Mouse (Mus musculus) 3T3-L1 (cell line): ENCODE data around the gene Gipc3.

ENCODE experiments used
- DNase-seq: peaks from one replicate; pipeline ENCODE4 v3.0.0-alpha.2; 2015; ENCODE audit warnings: low read depth, low spot score

The Gipc3 gene

GRCm38 (mm10) chr10:81367207-81367495 is 24.1 kb upstream of the Gipc3 start:
- DNase-seq, result no peak

DNA sequence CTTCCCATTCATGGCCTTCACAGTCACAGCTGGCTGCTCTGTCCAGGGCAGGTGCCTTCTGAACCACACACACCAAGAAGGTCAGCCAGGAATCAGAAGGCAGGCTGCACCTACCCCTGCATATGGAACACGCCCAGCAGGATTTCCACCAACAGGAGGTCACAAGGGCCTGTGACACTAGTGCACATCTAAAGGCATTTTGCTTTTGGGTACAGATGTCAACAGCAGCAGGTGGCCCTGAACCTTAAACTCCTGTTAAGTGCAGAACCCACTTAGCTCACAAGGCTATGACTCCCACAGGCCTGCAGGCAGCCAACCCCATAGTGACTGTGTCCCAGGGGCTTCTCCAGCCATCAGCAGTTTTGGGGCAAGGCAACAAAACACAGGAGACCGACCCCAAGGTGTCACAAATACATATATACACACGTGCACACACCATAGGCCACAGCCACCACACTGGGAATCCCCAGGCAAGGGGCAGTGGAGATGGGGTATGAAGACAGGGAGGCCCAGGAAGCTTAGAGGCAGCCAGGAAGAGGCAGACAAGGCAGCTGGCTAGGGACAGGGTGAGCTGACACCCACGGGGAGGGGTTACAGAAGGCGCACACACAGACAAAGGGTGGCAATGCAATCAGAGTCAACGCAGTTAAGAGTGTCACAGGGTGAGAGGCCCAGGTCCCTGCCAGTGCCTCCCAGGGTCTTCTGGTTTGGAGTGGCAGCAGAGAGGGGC is 23.6 kb upstream of the Gipc3 start:
- no peak for DNase-seq

GRCm38 (mm10) chr10:81365672-81366476 is 22.8 kb upstream of the Gipc3 start, which contains the start of gene 4930404N11Rik:
TSS of gene 4930404N11Rik (minus strand) at chr10:81365816.
- DNase-seq, result no peak

GRCm38 (mm10) chr10:81365073-81365472 is 22.0 kb upstream of the Gipc3 start:
- DNase-seq, result no peak

GRCm38 (mm10) chr10:81364666-81365065 is 21.6 kb upstream of the Gipc3 start:
- no peak for DNase-seq

GRCm38 (mm10) chr10:81363436-81364346 is 20.6 kb upstream of the Gipc3 start:
- no peak for DNase-seq

GRCm38 (mm10) chr10:81362336-81362949 is 19.4 kb upstream of the Gipc3 start:
- no peak for DNase-seq

DNA sequence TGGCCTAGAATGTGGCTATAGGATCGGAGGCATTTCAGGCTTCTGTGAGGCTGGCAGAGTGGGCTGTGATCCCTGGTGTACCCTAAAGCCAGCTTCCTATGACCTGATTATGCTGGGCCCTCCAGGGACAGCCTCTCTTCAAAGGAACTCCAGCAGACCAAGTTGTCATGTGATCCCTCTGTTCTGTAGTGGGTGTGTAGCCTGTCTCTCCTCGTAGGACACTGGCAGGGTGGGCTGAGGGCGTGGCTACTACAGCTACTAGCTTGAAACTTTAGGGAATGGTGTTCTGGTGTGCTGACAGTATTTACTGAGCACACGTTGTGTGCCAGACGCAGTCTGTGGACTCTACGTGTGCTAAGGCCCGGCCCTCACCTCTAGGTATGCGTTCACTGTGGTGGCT is 17.7 kb upstream of the Gipc3 start:
- no peak for DNase-seq

GRCm38 (mm10) chr10:81358841-81359240 is 15.8 kb upstream of the Gipc3 start:
- DNase-seq, result peak; percentile 34

DNA sequence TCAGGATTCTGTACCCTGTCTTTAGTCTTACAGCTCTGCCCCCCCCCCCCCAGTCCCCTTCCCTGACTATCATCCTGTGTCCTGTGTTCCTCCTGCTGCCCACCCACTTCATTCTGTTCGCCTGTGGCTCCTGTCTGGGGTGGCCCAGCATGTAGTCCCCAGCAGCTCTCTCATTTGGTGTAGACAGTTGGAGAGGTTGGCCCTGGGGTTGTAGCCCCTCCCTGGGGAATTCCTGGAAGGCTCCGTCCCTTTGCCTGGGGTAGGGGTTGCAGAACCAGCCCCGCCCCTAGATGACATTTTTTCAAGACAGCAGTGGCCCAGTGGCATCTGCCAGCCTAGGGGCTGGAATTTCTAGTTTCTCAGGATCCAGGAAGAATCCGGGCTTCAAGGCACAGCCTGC is 15.1 kb upstream of the Gipc3 start:
- DNase-seq, result no peak

DNA sequence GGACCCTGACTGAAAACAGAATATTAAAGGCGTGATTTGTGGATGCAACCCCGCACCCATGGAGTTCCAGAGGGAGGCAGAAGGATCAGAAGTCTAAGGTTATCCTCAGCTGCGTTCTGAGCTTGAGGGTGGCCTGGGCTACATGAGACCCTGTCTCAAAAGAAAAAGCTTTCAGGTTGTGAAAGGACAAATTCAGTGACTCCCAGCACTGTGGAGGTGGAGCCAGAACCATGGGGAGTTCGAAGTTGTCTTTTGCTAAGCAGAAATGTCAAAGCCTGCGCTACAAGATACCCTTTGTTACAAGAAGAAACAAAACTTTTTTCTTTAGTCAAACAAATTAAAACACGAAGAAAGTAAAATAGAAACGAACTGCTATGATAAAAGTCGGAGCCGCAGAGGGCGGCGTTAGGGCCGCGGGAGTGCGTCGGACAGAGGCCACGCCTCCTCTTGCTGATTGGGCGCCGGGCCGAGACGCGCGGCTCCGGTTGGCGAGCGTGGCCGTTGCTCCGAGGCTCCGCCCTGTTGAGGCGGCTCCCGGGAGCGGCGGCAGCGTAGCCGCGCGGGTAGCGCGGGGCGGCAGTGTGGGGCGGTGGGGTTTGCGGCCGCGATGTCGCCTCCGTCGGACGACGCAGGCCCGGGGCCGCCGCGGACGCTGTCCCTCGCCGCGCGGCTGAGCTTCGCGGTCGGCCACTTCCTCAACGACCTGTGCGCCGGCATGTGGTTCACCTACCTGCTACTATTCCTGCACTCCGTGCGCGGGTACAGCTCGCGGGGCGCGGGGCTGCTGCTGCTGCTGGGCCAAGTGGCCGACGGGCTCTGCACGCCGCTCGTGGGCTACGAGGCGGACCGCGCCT is 14.2 kb upstream of the Gipc3 start, which contains the start of gene Mfsd12:
Gene Mfsd12, plus strand, starts transcription at position 501 of the 854 bp plus-strand sequence.
- peak; percentile 77 for DNase-seq

DNA sequence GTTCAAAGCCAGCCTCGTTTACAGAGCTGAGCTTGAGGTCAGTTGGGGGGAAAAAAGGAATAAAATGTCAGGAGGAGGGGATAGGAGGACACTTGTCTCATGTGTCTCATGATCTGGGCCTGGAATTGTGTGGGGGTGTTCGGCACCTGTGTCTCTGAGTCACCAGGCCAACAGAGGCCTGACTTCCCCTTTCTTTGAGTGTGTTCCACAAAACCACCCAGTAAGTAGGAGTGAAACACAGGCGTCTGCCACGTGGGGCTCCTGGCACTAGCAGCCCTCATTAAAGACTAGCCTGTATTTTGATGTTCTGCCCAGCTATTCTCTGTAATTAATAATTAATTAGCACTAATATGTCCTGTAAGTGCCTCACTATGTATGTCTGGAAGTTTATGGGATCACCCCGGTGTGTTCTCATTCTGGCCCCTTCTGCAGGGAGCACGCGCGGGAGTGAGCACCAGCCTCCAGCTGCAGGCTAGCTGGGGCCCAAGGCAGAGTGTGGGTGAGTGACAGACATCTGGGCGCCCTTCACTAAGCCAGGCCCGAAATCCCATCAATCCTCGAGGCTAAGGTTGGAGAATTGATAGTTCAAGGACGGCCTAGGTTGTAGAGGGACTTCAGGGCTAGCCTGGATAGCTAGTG is 13.4 kb upstream of the Gipc3 start:
- no peak for DNase-seq

GRCm38 (mm10) chr10:81355533-81355932 is 12.5 kb upstream of the Gipc3 start:
- no peak for DNase-seq

DNA sequence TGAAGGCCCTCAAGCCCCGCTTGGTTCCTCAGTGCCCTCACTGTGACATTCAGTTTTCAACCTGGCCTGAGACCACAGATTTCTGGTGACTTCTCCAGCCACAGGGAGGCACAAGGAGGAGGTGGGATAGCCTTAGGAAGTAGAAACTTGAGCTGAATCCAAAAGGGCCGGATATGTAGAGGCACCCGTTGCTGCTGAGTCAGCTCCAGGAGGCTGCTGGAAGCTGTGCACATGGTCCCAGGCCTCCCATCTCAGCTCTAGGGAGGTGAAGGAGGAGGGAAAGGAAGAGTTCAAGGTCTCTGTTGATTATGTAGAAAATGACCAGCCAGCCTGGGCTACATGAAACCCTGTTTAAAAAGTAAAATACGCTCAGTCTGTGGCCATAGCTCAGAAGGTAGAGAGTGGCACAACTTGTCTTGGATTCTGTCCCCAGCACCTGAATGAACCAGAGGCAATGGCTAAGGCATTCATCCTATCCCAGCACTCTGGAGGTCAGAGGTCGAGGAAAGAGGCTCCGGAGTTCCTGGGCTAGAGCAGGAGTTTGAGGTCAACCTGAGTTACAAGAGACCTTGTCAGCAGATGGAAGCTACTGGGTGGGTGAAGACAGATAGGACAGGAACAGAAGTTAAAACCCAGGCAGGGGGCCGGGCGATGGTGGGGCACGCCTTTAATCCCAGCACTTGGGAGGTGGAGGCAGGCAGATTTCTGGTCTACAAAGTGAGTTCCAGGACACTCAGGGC is 11.8 kb upstream of the Gipc3 start:
- peak; percentile 84 for DNase-seq

DNA sequence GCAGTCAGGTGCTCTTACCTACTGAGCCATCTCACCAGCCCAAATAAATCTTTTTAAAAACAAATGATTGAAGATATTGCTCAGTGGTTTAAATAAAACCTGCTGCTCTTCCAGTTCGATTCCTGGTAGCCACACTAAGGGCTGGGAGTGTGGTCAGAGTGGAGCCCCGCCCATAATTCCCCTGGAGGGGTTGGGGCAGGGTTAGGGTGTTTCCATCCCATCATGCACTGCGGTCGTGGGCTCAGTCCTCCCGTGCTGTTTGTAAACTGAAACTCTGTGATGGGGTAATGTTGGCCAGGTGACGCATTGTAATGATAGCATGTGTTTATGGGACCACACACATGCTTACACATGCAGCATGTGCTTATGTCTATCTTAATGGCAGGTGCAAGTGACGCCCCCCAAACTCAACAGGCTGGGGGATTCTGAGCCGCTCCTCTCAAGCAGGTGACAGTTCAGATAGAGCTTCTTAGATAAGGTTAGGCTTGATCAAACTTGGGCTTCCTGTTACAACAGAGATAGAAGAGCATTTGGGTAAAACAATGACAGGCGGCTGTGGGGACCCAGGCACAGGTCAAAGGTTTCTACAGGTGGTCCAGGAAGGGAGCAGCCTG is 8.7 kb upstream of the Gipc3 start:
- no peak for DNase-seq

GRCm38 (mm10) chr10:81350351-81351063 is 7.4 kb upstream of the Gipc3 start, which contains the start of gene Hmg20b:
TSS of gene Hmg20b (minus strand) at chr10:81350480.
- DNase-seq, result peak; percentile 98

GRCm38 (mm10) chr10:81349961-81350350 is 6.9 kb upstream of the Gipc3 start:
- peak; percentile 28 for DNase-seq

DNA sequence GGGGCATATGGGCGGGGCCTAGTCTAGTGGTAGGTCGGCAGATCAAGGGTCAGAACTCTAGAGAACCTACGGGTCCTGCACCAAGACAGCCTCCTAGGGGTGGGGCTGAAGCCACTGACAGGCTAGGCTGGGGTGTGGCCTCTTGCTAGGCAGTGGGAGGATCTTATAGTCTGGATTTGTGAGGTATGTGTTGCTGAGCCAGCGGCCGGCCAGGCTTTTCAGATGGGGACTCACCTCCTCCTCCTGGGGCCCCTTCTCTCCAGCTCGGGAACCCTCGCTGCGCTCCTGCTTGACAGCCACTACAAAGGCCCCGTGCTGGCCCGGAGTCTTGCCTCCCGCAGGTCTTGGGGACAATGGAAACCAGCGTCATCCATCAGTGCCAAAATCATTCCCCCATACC is 6.1 kb upstream of the Gipc3 start:
- peak; percentile 86 for DNase-seq
